Mouse (Mus musculus) liver, adult (tissue): ENCODE results near the gene Kcng3.
A peak's percentile ranks its signal among the peaks of the same experiment; 100 is the strongest.

Experiments
- GATA4 ChIP-seq: IDR thresholded peaks from 2 replicates; pipeline ENCODE4 v1.6.1; 2014; ENCODE audit warnings: mild to moderate bottlenecking, low read length; ENCODE audit not compliant: insufficient replicate concordance

Kcng3 gene

DNA sequence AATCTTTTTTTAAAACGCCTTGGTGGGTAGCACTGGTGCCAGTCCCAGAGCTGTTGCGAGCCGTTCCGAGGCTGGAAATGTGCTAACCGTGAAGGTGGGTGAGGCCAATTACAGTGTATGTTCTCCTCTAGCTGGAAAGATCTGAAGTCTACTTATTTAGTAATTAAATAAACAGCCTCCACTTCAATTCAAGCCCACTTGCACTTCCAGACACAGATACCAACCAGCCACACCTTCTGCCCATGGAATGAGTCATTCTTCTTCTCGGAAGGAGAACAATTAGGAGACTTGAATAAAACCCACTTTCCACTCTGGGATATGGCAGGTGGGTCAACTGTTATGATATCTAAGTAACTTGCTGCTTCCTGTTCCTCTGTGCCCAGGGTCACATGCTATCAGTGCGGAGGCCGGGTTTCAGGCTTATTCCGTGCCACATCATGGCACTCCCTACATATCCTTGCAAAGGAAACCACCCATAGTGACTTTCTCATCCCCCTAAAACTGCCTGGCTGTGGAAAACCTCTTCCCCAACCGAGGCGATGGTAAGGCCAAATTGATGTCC lies 54.8 kb downstream of the Kcng3 start:
- TF ChIP-seq GATA4, result no peak

DNA sequence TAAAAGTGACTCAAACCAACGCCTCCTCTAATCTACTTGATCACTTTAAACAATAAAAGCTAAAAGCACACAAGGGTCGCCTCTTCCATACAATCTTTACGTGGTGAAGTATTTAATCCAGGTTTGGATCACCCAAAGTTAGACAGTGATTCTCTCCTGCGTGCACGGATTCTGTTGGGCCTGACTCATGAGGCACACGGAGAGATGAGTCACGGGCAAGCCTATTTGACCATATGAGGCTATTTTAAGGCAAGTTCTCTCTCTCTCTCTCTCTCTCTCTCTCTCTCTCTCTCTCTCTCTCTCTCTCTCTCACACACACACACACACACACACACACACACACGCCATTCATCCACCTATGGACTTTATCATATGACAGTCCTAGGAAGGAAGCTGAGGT lies 57.1 kb downstream of the Kcng3 start:
- no peak for TF ChIP-seq GATA4

DNA sequence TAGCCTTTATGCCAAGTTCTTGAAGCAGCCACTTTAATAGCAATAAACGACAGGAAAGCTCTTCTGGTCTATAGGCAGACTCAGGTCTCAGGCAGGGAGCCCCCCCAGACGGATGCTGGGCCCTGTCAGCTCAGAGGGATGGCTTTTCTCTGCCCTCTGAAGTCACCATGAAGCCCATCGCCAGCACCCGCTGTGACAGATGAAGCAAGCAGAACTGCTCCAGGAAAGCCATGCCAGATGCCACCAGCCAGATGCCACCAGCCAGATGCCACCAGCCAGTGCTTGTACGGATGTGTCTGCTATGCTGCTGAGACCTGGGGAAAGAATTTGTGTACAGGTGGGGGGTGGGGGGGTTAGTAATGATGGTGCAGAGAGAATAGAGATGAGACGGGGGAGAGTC lies 58.6 kb downstream of the Kcng3 start:
- TF ChIP-seq GATA4, result no peak

DNA sequence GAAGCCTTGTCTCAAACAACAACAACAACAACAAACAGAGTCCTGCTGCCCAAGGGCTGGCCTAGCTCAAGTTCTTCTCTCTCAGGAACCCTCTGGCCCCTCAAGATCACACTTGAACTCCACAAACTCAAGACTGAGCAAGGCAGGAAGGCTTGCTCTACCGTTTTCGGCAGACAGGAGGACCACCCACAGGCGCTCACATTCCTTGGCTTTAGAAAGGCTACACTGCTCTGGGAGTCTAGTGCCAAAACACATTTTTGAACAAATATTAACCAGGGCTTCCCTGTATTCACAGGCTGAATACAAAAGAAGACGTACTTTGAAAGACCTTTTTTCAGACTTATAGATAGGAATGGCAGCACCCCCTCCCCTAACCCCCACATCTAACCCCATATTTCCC lies 59.3 kb downstream of the Kcng3 start:
- TF ChIP-seq GATA4, result no peak

DNA sequence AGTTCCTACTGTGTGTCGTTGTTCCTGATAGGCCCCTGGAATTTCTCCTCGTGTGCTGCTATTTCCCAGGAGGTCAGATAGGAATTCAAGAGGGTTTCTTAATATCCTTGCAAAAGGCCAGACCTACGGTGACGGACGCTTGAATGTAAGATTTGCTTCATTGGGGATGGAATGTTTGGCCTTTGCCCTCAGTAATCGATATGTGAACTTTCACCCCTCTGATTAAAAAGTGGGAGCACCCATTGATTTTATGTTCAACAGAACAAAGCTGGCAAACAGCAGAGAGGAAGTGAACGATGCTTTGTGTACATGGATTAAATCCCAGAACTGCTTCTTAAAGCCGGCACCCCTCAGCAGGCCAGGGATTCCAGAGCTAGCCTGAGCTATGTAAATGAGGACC lies 64.3 kb downstream of the Kcng3 start:
- peak; percentile 39; the same call in 1 of the 2 replicates for TF ChIP-seq GATA4

DNA sequence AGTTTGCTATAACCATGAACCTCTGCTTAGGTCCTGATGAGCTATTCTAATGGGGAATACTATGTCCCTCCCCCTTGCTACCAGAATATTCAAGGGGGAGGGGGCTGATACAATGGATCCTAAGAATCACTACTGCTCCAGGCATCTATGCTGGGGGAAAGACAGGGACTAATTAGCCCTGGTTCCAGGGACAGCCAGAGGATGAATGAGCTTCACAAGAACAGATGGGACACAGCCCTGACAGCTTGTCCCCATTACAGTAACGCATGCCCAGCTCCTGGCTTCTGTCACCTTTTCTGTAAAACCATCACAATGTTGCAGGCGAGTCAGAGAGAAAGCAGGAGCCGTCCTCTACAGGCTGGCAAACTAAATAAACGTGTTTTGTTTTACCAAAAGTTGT lies 66.2 kb downstream of the Kcng3 start:
- TF ChIP-seq GATA4, result no peak

DNA sequence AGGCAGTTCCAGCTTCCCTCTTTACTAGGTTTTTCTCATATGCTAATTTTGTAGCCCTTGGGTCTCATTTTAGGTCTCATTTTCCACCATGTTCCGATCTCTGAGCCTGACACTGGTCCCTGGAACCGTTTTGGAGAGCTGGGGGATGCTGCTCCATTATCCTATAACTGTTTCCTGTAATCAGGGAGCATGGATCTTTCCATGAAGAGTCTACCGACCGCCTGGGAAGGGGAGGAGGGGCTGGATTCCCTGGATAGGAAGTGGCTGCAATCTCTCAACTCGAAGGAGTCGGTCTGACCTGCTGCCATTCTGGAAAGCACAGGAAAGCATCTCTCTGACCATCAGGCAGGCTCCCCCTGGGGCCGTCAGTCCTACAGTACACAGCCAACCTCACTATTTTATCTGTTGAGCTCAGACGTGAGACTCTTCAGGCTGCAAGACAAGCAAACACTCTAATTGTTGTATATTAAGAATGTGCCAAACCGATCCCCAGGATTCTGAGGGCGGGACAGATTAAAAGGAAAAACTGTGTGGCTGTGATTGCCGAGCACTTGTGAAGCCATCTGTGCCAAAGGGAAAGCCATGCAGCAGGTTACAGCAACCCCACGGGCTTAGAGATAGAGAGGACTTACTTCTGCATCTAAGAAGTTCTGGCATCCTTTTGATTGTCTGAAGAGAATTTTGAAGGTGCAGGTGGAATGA lies 67.4 kb downstream of the Kcng3 start:
- no peak for TF ChIP-seq GATA4

DNA sequence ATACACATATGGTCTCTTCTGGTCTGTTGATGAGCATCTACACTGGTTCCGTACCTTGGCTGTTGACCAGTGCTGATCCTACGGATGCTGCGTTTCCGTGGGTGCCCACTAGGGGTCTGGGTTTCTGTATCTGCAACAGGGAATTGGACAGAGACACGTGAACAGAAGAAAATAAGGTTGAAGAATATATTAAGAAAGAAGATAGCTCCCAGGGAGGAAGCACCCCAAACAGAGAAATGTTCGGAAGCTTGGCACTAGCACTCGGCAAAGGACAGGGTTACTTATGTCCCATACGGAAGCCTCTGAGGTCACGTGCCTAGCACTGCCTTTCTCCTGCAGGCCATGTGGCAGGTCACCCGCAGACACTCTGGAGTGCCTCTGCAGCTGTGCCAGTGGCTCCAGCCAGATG lies 68.0 kb downstream of the Kcng3 start:
- no peak for TF ChIP-seq GATA4

DNA sequence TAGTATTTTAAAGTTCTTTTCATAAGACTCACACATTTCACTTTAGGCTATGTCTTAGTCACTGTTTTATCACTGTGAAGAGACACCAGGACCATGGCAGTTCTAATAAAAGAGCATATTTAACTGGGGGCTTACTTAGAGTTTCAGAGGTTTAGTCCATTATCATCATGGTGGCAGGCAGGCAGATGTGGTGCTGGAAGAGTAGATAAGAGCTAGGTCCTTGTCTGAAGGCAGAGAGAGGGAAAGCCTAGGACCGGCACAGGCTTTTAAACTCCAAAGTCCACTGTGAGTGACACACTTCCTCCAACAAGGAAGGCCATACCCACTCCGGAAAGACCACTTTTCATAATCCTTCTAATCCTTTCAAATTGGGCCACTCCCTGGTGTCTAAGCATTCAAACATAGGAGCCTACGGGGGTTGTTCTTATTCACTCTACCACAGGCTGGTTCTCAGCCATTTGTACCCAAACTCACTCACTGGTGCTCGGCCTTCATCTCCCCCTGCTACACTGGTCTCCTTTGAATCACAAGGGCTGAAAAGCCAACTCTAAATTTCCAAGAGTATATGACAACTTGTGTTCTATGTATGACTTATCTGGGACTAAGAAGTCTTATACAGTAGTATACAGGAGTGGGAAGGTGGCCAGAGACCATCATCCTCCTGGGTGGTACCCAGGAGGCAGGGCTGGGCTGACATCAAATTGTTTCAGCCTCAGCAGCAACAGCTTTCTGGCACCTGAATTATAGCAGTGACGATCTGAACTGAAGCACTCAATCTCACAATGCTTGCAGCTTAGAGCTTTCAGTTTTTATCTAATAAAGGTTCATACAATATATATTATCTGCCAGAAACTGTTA lies 69.3 kb downstream of the Kcng3 start:
- no peak for TF ChIP-seq GATA4

DNA sequence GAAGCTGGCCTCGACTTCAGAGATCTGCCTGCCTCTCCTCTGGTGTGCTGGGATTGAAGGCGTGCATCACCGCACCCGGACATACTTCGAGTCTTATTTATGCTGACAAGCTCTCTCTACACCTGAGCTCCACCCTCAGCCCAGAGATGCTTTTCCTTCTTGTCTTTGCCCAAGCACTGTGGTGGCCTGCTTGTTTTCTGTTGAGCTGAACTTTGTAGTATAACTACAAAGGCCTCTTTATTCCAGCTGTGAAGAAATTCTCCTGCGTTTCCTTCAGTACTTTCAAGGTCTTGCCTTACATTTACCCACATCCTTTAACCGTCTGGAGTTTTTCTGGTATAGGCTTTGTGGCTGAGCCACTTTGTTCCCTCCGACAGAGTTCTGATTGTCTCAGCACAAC lies 72.6 kb downstream of the Kcng3 start:
- TF ChIP-seq GATA4, result no peak

DNA sequence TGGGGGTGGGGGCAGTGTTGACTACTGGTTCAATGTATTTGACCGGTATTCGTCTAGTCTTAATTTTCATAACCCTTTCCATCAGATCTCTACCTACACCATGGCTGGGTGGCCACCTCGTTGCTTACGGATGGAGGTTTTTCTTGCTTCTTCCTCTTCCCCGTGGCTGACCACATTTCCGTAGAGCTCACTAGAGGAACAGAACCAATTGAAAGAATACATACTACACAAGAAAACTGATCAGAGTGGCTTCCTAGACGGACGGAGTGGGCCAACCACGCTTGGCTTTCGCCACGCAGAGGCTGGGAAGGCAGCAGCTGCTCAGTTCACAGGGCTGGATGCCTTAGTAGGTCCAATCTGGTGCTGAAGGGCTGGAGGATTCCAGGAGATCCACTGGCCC lies 75.9 kb downstream of the Kcng3 start:
- no peak for TF ChIP-seq GATA4

DNA sequence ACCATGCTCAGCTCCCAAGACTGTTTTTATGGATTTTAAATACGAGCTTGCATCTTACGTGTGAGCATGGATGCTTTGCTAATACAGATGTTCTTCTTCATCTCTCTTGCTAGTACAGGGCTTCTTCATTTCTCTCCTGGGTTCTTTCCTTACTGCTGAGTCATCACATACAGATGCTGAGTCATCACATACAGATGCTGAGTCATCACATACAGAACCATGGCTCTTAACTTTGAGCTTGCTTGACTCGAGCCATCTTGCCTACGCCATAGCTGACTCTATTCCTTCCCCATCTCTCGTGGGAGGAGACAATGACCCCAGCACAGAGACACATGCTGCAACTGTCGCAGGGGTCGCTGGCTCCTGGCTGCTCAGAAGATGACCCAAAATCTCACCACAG lies 76.7 kb downstream of the Kcng3 start:
- no peak for TF ChIP-seq GATA4

DNA sequence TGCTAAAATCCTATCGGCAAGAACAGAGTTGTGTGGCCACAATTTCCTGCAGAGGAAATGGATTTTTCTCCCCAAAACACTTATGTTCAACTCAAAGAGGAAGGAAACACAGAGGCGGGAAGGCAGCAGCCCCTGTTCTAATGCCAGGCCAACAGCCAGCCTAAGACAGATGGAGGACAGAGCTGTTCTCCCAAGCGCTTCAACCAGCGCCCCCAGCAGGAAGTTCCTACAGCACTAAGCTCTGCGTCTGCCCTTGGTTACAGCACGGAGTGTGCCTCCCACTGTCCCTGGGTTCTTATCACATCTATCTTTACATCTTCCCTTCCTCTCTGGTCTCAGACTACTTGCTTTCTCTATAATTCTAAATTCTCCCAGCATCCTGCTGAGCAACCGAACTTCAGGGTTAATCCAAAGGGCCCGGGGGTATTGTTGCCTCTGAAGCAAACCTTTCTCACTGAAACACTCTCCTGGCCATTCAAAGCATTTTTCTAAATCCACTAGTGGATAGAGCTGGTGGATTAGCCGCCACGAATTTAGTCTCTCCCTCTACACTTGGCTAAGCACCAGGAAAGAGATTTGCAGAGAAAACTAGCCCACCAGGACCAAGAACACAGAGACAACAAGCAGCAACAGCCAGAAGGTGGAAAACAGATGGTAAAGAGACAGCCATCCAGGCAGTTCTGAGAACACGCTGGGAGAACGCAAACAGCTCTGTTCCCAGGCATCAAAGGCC lies 83.0 kb downstream of the Kcng3 start:
- no peak for TF ChIP-seq GATA4

DNA sequence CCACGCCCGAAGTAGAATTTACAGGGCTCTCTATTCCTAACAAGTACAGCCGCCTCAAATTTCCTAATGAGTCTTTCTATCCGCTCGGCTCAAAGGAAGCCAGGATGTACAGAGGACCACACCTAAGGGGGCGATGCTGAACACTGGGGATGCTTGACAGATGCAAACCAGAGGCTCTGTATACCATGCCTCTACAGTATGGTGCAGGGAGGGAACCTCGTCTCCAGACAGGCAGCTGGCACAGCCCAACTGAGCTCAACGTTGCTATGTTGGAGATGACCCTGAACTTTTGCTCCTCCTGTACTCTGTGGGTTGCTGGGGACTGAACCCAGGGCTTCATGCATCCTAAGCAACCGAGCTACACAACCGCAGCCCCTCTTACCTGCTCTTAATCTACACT lies 84.5 kb downstream of the Kcng3 start:
- TF ChIP-seq GATA4, result no peak
